Mouse (Mus musculus) MEL (cell line): ENCODE measurements around the gene Recql5.

Experiments used
- BHLHE40 ChIP-seq: IDR thresholded peaks from 2 replicates; pipeline ENCODE4 v1.6.1; 2012; ENCODE audit warnings: low read depth, mild to moderate bottlenecking, inconsistent platforms, low read length, improper control_type of control experiment, borderline replicate concordance
- CTCF ChIP-seq, 3 experiments: IDR thresholded peaks in 2 of 3; conservative IDR thresholded peaks in 1 of 3; 2 replicates each; pipeline ENCODE4 v1.5.1; 2011 to 2012; ENCODE audit warnings: low read length in 3 of 3, low read depth in 2 of 3, mild to moderate bottlenecking in 2 of 3, improper control_type of control experiment in 1 of 3, inconsistent platforms in 1 of 3, mixed read lengths in 1 of 3, moderate library complexity in 1 of 3; ENCODE audit not compliant: control insufficient read depth in 1 of 3, insufficient read depth in 1 of 3, poor library complexity in 1 of 3, severe bottlenecking in 1 of 3
- EP300 ChIP-seq, 2 experiments: IDR thresholded peaks; 2 replicates each; pipeline ENCODE4 v1.6.1; 2011; ENCODE audit warnings: improper control_type of control experiment in 2 of 2, low read length in 2 of 2, low read depth in 1 of 2, mild to moderate bottlenecking in 1 of 2
- GATA1 ChIP-seq: IDR thresholded peaks from 2 replicates; pipeline ENCODE4 v1.6.1; 2011; ENCODE audit warnings: low read depth, low read length, improper control_type of control experiment
- POLR2A ChIP-seq, 2 experiments: IDR thresholded peaks; 2 replicates each; pipeline ENCODE4 v1.6.1; 2011 to 2012; ENCODE audit warnings: low read length in 2 of 2, mild to moderate bottlenecking in 2 of 2, control low read depth in 1 of 2, improper control_type of control experiment in 1 of 2, low read depth in 1 of 2, moderate library complexity in 1 of 2; ENCODE audit not compliant: control insufficient read depth in 1 of 2, insufficient read depth in 1 of 2, poor library complexity in 1 of 2
- POLR2AphosphoS2 ChIP-seq: IDR thresholded peaks from 2 replicates; pipeline ENCODE4 v1.6.1; 2011; ENCODE audit warnings: low read length, improper control_type of control experiment
- ZC3H11A ChIP-seq: IDR thresholded peaks from 2 replicates; pipeline ENCODE4 v1.6.1; 2012; ENCODE audit warnings: low read depth, mild to moderate bottlenecking, inconsistent platforms, low read length, improper control_type of control experiment

- TF ChIP-seq POLR2A (IDR thresholded peaks at IDR 0.05; ENCODE audit: control insufficient read depth in 1 of 2, insufficient read depth in 1 of 2, low read depth in 1 of 2, low read length in 2 of 2, poor library complexity in 1 of 2) = no peak
- TF ChIP-seq CTCF (IDR thresholded peaks at IDR 0.05 in 2 of 3, conservative IDR thresholded peaks at IDR 0.05 in 1 of 3; ENCODE audit: control insufficient read depth in 1 of 3, insufficient read depth in 1 of 3, low read depth in 2 of 3, low read length in 3 of 3, poor library complexity in 1 of 3, severe bottlenecking in 1 of 3) = no peak
- no peak for TF ChIP-seq ZC3H11A
- no peak for TF ChIP-seq EP300 (IDR thresholded peaks at IDR 0.05; ENCODE audit: low read depth in 1 of 2, low read length in 2 of 2)
- no peak for TF ChIP-seq POLR2AphosphoS2
- TF ChIP-seq GATA1 = no peak
- TF ChIP-seq BHLHE40 = no peak
These were observed 45.3 kb downstream of the Recql5 start for GRCm38 (mm10) chr11:115888020-115888419.
